ENCODE assay signal across 23 mouse cellular contexts in the genomic region with DNA sequence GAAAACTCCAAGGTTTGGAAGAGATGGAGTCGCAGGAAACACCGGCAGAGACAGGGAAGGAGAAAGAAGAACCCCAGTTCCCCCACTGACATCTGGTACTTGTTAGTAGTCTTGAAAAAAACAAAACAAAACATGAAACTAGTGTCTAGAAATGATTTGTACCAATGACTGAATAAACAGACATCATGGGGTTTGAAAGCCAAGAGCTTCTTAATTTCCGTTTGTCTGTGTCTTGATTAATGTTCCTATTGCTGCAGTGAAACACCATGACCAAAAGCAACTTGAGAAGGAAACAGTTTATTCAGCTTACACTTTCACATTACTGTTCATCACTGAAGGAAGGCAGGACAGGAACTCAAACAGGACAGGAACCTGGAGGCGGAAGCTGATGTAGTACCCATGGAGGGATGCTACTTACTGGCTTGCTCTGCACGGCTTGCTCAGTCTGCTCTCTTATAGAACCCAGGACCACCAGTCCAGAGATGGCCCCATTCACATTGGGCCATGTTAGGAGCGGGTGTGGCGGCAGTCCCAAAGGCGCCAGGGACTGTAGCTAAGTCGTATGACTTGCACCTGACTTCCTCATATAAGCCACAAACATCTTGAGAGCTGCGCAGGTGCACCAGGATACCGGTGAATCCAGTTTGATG.
A peak's percentile ranks its signal among the peaks of the same experiment; 100 is the strongest.
DNase-seq lines count a peak whose midpoint lies in the region; ATAC-seq and TF ChIP-seq lines count a peak whose summit lies in the region.
"Had no signal": no experiment of that assay in that cellular context is flagged by ENCODE, and none has a peak within 500 bp of the region (broad histone marks: within the 10 kb centered on the region; RNA-seq: fewer than 3 reads in every experiment).

No protein-coding gene starts in this region.

- H3K9ac ChIP-seq in kidney, embryonic 14.5 days (ENCODE audit: low read depth, low read length), result no peak overlapping the region
- H3K9ac ChIP-seq: forebrain, embryonic 15.5 days; heart, embryonic 12.5 days; limb, embryonic 15.5 days; liver, embryonic 14.5 days; lung, embryonic 14.5 days; midbrain, embryonic 15.5 days; neural tube, embryonic 12.5 days had no signal

- 75% methylated on average over 10 of the region's 11 CpGs for WGBS in kidney, embryonic 14.5 days

- no peak for DNase-seq in gastrocnemius, adult 2 months
- no peak for DNase-seq in gastrocnemius, postnatal 4 days (ENCODE audit: low spot score in 2 of 2)
- DNase-seq in kidney, postnatal 25 days, result no peak
- DNase-seq in NIH3T3 (ENCODE audit: low read depth), result peak; percentile 11
- peak; percentile 33 for DNase-seq in kidney, postnatal 14 days
- DNase-seq in left cerebral cortex, adult 2 months (ENCODE audit: extremely low spot score in 1 of 2, low spot score in 2 of 2), result no peak
- DNase-seq: cerebellum, adult 18-20 months; cerebellum, postnatal 14 days; lung, embryonic 14.5 days; right cerebral cortex, postnatal 14 days had no signal

- no peak for TF ChIP-seq CTCF in gastrocnemius, adult 2 months (IDR thresholded peaks at IDR 0.05)
- no peak for TF ChIP-seq CTCF in left cerebral cortex, adult 2 months (IDR thresholded peaks at IDR 0.05)

- H3K27me3 ChIP-seq in kidney, embryonic 14.5 days (ENCODE audit: control insufficient read depth, insufficient read depth, low read length), result no peaks in the 10 kb centered on the region
- H3K27me3 ChIP-seq: CH12.LX; forebrain, embryonic 15.5 days; heart, embryonic 12.5 days; limb, embryonic 15.5 days; midbrain, embryonic 15.5 days; neural tube, embryonic 12.5 days had no signal

- intact Hi-C loops in gastrocnemius, adult 2 months (cut with DNase I), result no loop called here
- intact Hi-C loops in left cerebral cortex, adult 2 months (cut with DNase I), result no loop called here

- no peaks in the 10 kb centered on the region for H3K9me3 ChIP-seq in kidney, embryonic 14.5 days (ENCODE audit: control insufficient read depth, low read length)
- H3K9me3 ChIP-seq: forebrain, embryonic 15.5 days; G1E; heart, embryonic 12.5 days; hindbrain, embryonic 10.5 days; limb, embryonic 15.5 days; midbrain, embryonic 15.5 days; neural tube, embryonic 12.5 days had no signal

- peak overlapping the region; percentile 58 for H3K27ac ChIP-seq in gastrocnemius, adult 2 months
- peak overlapping the region; percentile 52; the same call in 1 of the 2 replicates for H3K27ac ChIP-seq in kidney, embryonic 14.5 days (ENCODE audit: low read depth, low read length)
- H3K27ac ChIP-seq in left cerebral cortex, adult 2 months, result no peak overlapping the region
- H3K27ac ChIP-seq: forebrain, embryonic 15.5 days; hindbrain, embryonic 10.5 days; layer of hippocampus, adult 2 months; liver, embryonic 14.5 days; midbrain, embryonic 15.5 days; neural tube, embryonic 12.5 days had no signal

- H3K4me2 ChIP-seq in kidney, embryonic 14.5 days (replicated peaks; ENCODE audit: low read depth, low read length), result no peak overlapping the region
- H3K4me2 ChIP-seq: forebrain, embryonic 15.5 days; heart, embryonic 12.5 days; limb, embryonic 15.5 days; lung, embryonic 14.5 days; midbrain, embryonic 15.5 days; neural tube, embryonic 12.5 days had no signal

- H3K36me3 ChIP-seq in kidney, embryonic 14.5 days (ENCODE audit: control insufficient read depth, insufficient read depth, low read length), result no peaks in the 10 kb centered on the region
- H3K36me3 ChIP-seq: forebrain, embryonic 15.5 days; G1E; heart, embryonic 12.5 days; hindbrain, embryonic 10.5 days; limb, embryonic 15.5 days; midbrain, embryonic 15.5 days; neural tube, embryonic 12.5 days had no signal

- H3K4me3 ChIP-seq in gastrocnemius, adult 2 months, result no peak overlapping the region
- no peak overlapping the region for H3K4me3 ChIP-seq in kidney, embryonic 14.5 days (ENCODE audit: low read length)
- no peak overlapping the region for H3K4me3 ChIP-seq in left cerebral cortex, adult 2 months
- H3K4me3 ChIP-seq: forebrain, embryonic 15.5 days; heart, embryonic 12.5 days; hindbrain, embryonic 10.5 days; layer of hippocampus, adult 2 months; limb, embryonic 15.5 days; midbrain, embryonic 15.5 days; neural tube, embryonic 12.5 days had no signal

- peak; percentile 47; the same call in 1 of the 2 replicates for ATAC-seq in kidney, embryonic 14.5 days (ENCODE audit: low FRiP score, low TSS enrichment)
- ATAC-seq: forebrain, embryonic 15.5 days; hindbrain, embryonic 16.5 days; intestine, postnatal 0 days; midbrain, embryonic 15.5 days had no signal

- 0 out of 2 replicates have a peak, but pooled peaks cover 3% of the 10 kb centered on the region for H3K4me1 ChIP-seq in kidney, embryonic 14.5 days (ENCODE audit: control insufficient read depth, insufficient read depth, low read length)
- H3K4me1 ChIP-seq: forebrain, embryonic 15.5 days; hindbrain, embryonic 10.5 days; midbrain, embryonic 15.5 days; neural tube, embryonic 12.5 days had no signal

Comparison
In these comparisons a context has a peak if more than half of its experiments do, and no peak if none do; other contexts are left out.
1. DNase-seq: peak in NIH3T3 (single experiment) and kidney, postnatal 14 days (single experiment); none in gastrocnemius, adult 2 months (single experiment), gastrocnemius, postnatal 4 days (0 of 2), kidney, postnatal 25 days (0 of 2) and left cerebral cortex, adult 2 months (0 of 2).